Mouse (Mus musculus): ENCODE data around the gene Tmtc2.

DNA sequence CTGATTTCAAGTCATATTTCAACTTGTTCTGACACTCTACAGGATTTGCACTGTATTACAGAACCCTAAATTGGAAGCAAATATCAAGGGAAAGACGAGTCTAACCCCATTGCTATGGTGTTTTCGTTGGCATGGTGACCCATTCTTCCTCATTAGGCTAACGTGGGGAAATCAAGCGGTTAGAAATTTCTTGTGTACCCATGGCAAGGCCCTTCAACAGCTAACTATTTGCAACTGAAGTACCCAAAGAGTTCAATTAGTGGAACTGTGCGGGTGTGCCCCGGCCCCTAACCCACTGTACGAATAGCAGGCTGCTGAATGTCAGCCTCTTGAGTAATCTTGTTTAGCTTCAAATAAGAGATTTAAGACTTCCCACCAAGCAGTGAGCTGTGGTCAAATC, 193.7 kb downstream of the Tmtc2 start:
- no peak for TF ChIP-seq CTCF (IDR thresholded peaks at IDR 0.05; ENCODE audit: low read depth, low read length)
- no peak for TF ChIP-seq POLR2A (IDR thresholded peaks at IDR 0.05; ENCODE audit: extremely low read depth, insufficient read depth, low read length)
